Mouse (Mus musculus): ENCODE measurements around the gene Hcrt. TPM values are rescaled to one million over a fixed set of nuclear protein-coding genes. Genes with fewer than 3 reads are reported as not detected.
A peak's percentile ranks its signal among the peaks of the same experiment; 100 is the strongest.
"Not testable (repeated sequence)": the region's sequence is repeated elsewhere in the genome, so short reads cannot be mapped to it uniquely, and the experiment has no call there.

The Hcrt gene
- total and polyA plus RNA-seq, 2 experiments, result not detected

- H3K4me3 ChIP-seq (ENCODE audit: insufficient read depth, low read depth, low read length), result no peak overlapping the region
- DNase-seq (ENCODE audit: extremely low read depth, low read depth, low spot score), result no peak
- H3K36me3 ChIP-seq (ENCODE audit: control insufficient read depth, insufficient read depth, low read length), result peaks cover 51% of the 10 kb centered on the region
- no peak overlapping the region for H3K27ac ChIP-seq (replicated peaks; ENCODE audit: insufficient read depth, low read depth, low read length)
- TF ChIP-seq POLR2A (IDR thresholded peaks at IDR 0.05; ENCODE audit: extremely low read depth, insufficient read depth, low read length) (no peak), CTCF (IDR thresholded peaks at IDR 0.05; ENCODE audit: low read depth, low read length) (no peak)
- 88% methylated on average over 10 of the region's 10 CpGs for WGBS
- peaks cover 3% of the 10 kb centered on the region; the same call in 1 of the 2 replicates for H3K4me1 ChIP-seq (ENCODE audit: control insufficient read depth, insufficient read depth, low read length)
- no peak overlapping the region for H3K9ac ChIP-seq (ENCODE audit: low read depth, low read length)
- no peaks in the 10 kb centered on the region for H3K27me3 ChIP-seq (ENCODE audit: control insufficient read depth, insufficient read depth, low read length)
- H3K79me2 ChIP-seq (ENCODE audit: control insufficient read depth, insufficient read depth, low read length), result peaks cover 15% of the 10 kb centered on the region; the same call in 1 of the 2 replicates
Observed at GRCm38 (mm10) chr11:100804409-100804808, 41.7 kb upstream of the Hcrt start.

DNA sequence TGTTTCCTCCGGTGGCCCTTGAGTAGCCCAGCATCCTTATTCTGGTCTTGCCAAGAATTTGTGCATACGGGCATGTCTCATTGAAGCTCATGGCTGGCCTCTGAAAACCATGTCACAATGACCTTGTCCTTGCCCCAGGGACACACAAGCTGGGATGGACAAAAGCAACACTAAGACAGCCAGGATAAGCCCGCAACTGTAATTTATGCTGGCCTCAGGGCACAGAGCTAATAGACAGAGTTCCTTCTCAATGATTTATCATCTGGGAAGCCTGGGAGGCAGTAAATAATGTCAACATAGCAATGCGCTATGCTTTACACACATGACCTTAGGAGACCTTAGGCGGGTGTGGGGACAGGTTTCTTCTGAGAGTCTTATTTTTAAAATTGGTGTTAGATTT is 36.7 kb upstream of the Hcrt start:
- no peaks in the 10 kb centered on the region for H3K79me2 ChIP-seq (ENCODE audit: control insufficient read depth, insufficient read depth, low read length)
- H3K4me1 ChIP-seq (ENCODE audit: control insufficient read depth, insufficient read depth, low read length), result no peaks in the 10 kb centered on the region
- H3K36me3 ChIP-seq (ENCODE audit: control insufficient read depth, insufficient read depth, low read length), result peaks cover 43% of the 10 kb centered on the region
- no peak overlapping the region for H3K27ac ChIP-seq (replicated peaks; ENCODE audit: insufficient read depth, low read depth, low read length)
- no peak for DNase-seq (ENCODE audit: extremely low read depth, low read depth, low spot score)
- WGBS, result 85% methylated on average over 5 of the region's 5 CpGs
- TF ChIP-seq POLR2A (IDR thresholded peaks at IDR 0.05; ENCODE audit: extremely low read depth, insufficient read depth, low read length) (no peak), CTCF (IDR thresholded peaks at IDR 0.05; ENCODE audit: low read depth, low read length) (no peak)
- no peaks in the 10 kb centered on the region for H3K27me3 ChIP-seq (ENCODE audit: control insufficient read depth, insufficient read depth, low read length)
- H3K4me3 ChIP-seq (ENCODE audit: insufficient read depth, low read depth, low read length), result no peak overlapping the region
- no peak overlapping the region for H3K9ac ChIP-seq (ENCODE audit: low read depth, low read length)

DNA sequence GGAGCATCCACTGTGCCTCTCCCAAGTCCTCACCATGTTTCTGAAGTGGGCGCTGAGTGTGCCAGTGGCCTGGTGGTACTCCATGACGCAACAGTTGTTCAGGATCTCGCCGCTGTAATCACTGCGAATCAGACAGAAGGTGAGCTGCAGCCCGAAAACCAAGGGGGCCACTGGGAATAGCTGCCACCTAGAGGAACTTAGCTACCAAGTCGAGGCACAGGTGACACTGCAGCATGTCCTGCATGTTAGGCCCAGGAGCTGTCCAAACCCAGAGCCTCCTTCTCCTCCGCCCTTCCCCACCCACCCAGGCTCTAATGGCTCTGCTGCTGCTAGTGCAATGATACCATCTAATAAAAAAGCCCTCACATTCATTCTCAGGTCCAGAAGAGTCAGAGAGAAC is 33.9 kb upstream of the Hcrt start:
- H3K79me2 ChIP-seq (ENCODE audit: control insufficient read depth, insufficient read depth, low read length), result no peaks in the 10 kb centered on the region
- no peak overlapping the region for H3K27ac ChIP-seq (replicated peaks; ENCODE audit: insufficient read depth, low read depth, low read length)
- H3K36me3 ChIP-seq (ENCODE audit: control insufficient read depth, insufficient read depth, low read length), result peaks cover 38% of the 10 kb centered on the region
- H3K4me1 ChIP-seq (ENCODE audit: control insufficient read depth, insufficient read depth, low read length), result peaks cover 6% of the 10 kb centered on the region
- H3K9ac ChIP-seq (ENCODE audit: low read depth, low read length), result no peak overlapping the region
- TF ChIP-seq CTCF (IDR thresholded peaks at IDR 0.05; ENCODE audit: low read depth, low read length), result no peak
- no peak for TF ChIP-seq POLR2A (IDR thresholded peaks at IDR 0.05; ENCODE audit: extremely low read depth, insufficient read depth, low read length)
- no peak for DNase-seq (ENCODE audit: extremely low read depth, low read depth, low spot score)
- H3K27me3 ChIP-seq (ENCODE audit: control insufficient read depth, insufficient read depth, low read length), result no peaks in the 10 kb centered on the region
- H3K4me3 ChIP-seq (ENCODE audit: insufficient read depth, low read depth, low read length), result no peak overlapping the region
- 86% methylated on average over 8 of the region's 8 CpGs for WGBS

DNA sequence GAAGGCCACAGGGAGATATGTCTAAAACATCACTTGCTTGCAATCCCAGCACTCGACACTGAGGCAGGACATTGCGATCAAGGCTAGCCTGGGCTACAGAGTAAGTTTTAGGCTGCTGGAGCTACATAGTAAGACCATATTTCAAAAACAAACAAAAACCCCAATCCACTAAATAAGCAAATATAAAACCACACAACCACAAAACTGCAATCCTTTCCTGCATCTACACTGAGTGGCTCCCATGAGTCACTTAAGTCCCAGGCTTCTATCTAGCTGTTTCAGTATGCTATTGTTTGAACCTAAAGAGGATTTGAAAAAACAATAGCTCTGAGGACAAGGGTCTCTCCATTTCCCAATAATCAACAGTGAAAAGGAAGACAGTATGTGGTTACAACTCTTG is 32.7 kb upstream of the Hcrt start:
- Histone ChIP-seq H3K4me1 (ENCODE audit: control insufficient read depth, insufficient read depth, low read length) (peaks cover 14% of the 10 kb centered on the region), H3K79me2 (ENCODE audit: control insufficient read depth, insufficient read depth, low read length) (no peaks in the 10 kb centered on the region), H3K4me3 (ENCODE audit: insufficient read depth, low read depth, low read length) (no peak overlapping the region), H3K9ac (ENCODE audit: low read depth, low read length) (no peak overlapping the region), H3K27me3 (ENCODE audit: control insufficient read depth, insufficient read depth, low read length) (no peaks in the 10 kb centered on the region), H3K36me3 (ENCODE audit: control insufficient read depth, insufficient read depth, low read length) (peaks cover 34% of the 10 kb centered on the region), H3K27ac (replicated peaks; ENCODE audit: insufficient read depth, low read depth, low read length) (no peak overlapping the region)
- WGBS, result 93% methylated on average over 2 of the region's 2 CpGs
- no peak for DNase-seq (ENCODE audit: extremely low read depth, low read depth, low spot score)
- no peak for TF ChIP-seq CTCF (IDR thresholded peaks at IDR 0.05; ENCODE audit: low read depth, low read length)
- no peak for TF ChIP-seq POLR2A (IDR thresholded peaks at IDR 0.05; ENCODE audit: extremely low read depth, insufficient read depth, low read length)

- WGBS, result 15% methylated on average over 2 of the region's 2 CpGs
- Histone ChIP-seq H3K4me1 (ENCODE audit: control insufficient read depth, insufficient read depth, low read length) (peaks cover 14% of the 10 kb centered on the region), H3K36me3 (ENCODE audit: control insufficient read depth, insufficient read depth, low read length) (peaks cover 53% of the 10 kb centered on the region), H3K27ac (replicated peaks; ENCODE audit: insufficient read depth, low read depth, low read length) (peak overlapping the region; percentile 68), H3K27me3 (ENCODE audit: control insufficient read depth, insufficient read depth, low read length) (no peaks in the 10 kb centered on the region), H3K79me2 (ENCODE audit: control insufficient read depth, insufficient read depth, low read length) (no peaks in the 10 kb centered on the region), H3K4me3 (ENCODE audit: insufficient read depth, low read depth, low read length) (no peak overlapping the region), H3K9ac (ENCODE audit: low read depth, low read length) (no peak overlapping the region)
- TF ChIP-seq CTCF (IDR thresholded peaks at IDR 0.05; ENCODE audit: low read depth, low read length) (no peak; the same call in 1 of the 2 replicates), POLR2A (IDR thresholded peaks at IDR 0.05; ENCODE audit: extremely low read depth, insufficient read depth, low read length) (no peak)
- peak; percentile 96 for DNase-seq (ENCODE audit: extremely low read depth, low read depth, low spot score)
Observed at GRCm38 (mm10) chr11:100791457-100792049, 28.8 kb upstream of the Hcrt start.

GRCm38 (mm10) chr11:100790644-100791043 is 27.9 kb upstream of the Hcrt start:
- Histone ChIP-seq H3K27ac (replicated peaks; ENCODE audit: insufficient read depth, low read depth, low read length) (peak overlapping the region; percentile 68), H3K4me1 (ENCODE audit: control insufficient read depth, insufficient read depth, low read length) (peaks cover 14% of the 10 kb centered on the region), H3K36me3 (ENCODE audit: control insufficient read depth, insufficient read depth, low read length) (peaks cover 57% of the 10 kb centered on the region)
- 20% methylated on average over 9 of the region's 9 CpGs for WGBS
- not testable (repeated sequence) for H3K9ac ChIP-seq (ENCODE audit: low read depth, low read length); H3K27me3 ChIP-seq (ENCODE audit: control insufficient read depth, insufficient read depth, low read length); H3K79me2 ChIP-seq (ENCODE audit: control insufficient read depth, insufficient read depth, low read length); H3K4me3 ChIP-seq (ENCODE audit: insufficient read depth, low read depth, low read length)
- peak; percentile 84 for DNase-seq (ENCODE audit: extremely low read depth, low read depth, low spot score)

Data from liver, adult 2 months (tissue).